Mouse (Mus musculus) kidney, postnatal 14 days (tissue): ENCODE measurements at regions not wholly inside any gene's neighbourhood (a gene's known extent, or its start where the extent isn't known, plus 50 kb on each side); places are given as distances from the start of the nearest gene placed in this dataset.

Experiments
- DNase-seq: peaks from one replicate; pipeline ENCODE4 v3.0.0; 2022; ENCODE audit warnings: mixed read lengths

- DNase-seq, result no peak
Measured at GRCm38 (mm10) chr12:13668485-13669022, 399.6 kb downstream of the Nbas start.

- no peak for DNase-seq
Measured at GRCm38 (mm10) chr12:13639336-13639735, 370.4 kb downstream of the Nbas start.
